Mouse (Mus musculus) midbrain, embryonic 10.5 days (tissue): ENCODE measurements around the gene Gal3st4. TPM values are rescaled to one million over a fixed set of nuclear protein-coding genes. Genes with fewer than 3 reads are reported as not detected.
"Not testable (repeated sequence)": the region's sequence is repeated elsewhere in the genome, so short reads cannot be mapped to it uniquely, and the experiment has no call there.

Experiments used
- DNase-seq: peaks from one replicate; pipeline ENCODE4 v3.0.0-alpha.2; 2017; ENCODE audit warnings: low spot score
- H3K27ac ChIP-seq: fragments of 300-500 bp; sonication (generic); replicated peaks from 2 replicates; pipeline ENCODE4 v1.5.1; 2016; ENCODE audit warnings: mild to moderate bottlenecking
- H3K27me3 ChIP-seq: fragments of 300-500 bp; sonication (generic); 2 replicates; pipeline ENCODE4 v1.6.1; 2016; ENCODE audit warnings: low read depth, mild to moderate bottlenecking; ENCODE audit not compliant: poor library complexity, severe bottlenecking
- H3K36me3 ChIP-seq: fragments of 300-500 bp; sonication (generic); 2 replicates; pipeline ENCODE4 v1.6.1; 2016; ENCODE audit warnings: mild to moderate bottlenecking, moderate library complexity
- H3K4me1 ChIP-seq: fragments of 300-500 bp; sonication (generic); 2 replicates; pipeline ENCODE4 v1.6.1; 2016
- H3K4me3 ChIP-seq: fragments of 300-500 bp; sonication (generic); 2 replicates; pipeline ENCODE4 v1.5.1; 2016; ENCODE audit warnings: mild to moderate bottlenecking, moderate library complexity
- H3K9me3 ChIP-seq: fragments of 300-500 bp; sonication (generic); replicated peaks from 2 replicates; pipeline ENCODE4 v1.6.1; 2016; ENCODE audit warnings: mild to moderate bottlenecking
- WGBS: fragments of 180-500 bp; shearing (Covaris S2); methylation state at CpG from one replicate; pipeline ENCODE4 v1.1.7; 2016; 5-methylcytosine and 5-hydroxymethylcytosine counted together
- polyA plus RNA-seq: library from polyadenylated mRNA; unstranded; fragments of >200 nt; fragmentation: Nextera tagmentation; extraction: Ambion mirVana; gene quantifications from 2 replicates; pipeline ENCODE4 v1.2.1, GENCODE M21; 2016

The Gal3st4 gene
- polyA plus RNA-seq, 1 experiment from 2014 or later: 7.3 TPM

DNA sequence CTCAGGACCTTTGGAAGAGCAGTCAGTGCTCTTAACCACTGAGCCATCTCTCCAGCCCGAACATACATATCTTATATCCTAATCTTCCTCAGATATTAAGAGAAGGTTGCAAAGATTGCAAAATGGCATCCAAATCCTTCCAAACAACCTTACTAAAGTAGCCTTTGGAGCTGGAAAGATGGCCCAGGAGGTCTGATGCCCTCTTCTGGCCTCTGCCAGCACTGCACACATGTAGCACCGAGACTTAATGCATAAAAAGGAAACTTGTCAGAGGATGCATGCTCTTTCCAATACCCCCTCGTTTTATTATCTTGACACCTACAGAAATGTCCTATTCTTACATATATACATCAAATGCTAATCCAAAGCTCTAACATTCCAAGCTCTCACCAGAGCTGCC lies 44.6 kb downstream of the Gal3st4 start:
- Histone ChIP-seq H3K4me3 (no peak overlapping the region), H3K36me3 (no peaks in the 10 kb centered on the region), H3K27me3 (no peaks in the 10 kb centered on the region), H3K4me1 (peaks cover 4% of the 10 kb centered on the region; the same call in 1 of the 2 replicates), H3K27ac (no peak overlapping the region), H3K9me3 (no peaks in the 10 kb centered on the region)
- 64% methylated on average over 3 of the region's 3 CpGs for WGBS
- no peak for DNase-seq

DNA sequence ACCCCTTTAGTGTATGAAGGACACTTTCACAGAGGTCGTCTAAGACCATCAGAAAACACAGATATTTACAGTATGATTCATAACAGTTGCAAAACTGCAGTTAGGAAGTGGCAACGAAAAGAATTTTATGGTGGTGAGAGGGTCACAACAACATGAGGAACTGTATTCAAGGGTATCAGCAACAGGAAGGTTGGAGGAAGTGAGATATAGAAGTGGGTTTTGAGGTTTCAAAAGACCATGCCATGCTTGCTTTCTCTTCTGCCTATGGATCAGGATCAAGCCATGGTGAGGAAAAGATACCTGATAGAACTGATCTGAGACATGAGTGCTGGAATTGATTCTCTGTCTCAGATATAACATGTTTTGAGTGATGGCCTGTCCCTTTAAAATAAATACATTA lies 45.3 kb downstream of the Gal3st4 start:
- no peak overlapping the region for H3K27ac ChIP-seq
- H3K4me3 ChIP-seq: no peak overlapping the region
- no peak for DNase-seq
- WGBS: 83% methylated on average over 2 of the region's 2 CpGs
- peaks cover 4% of the 10 kb centered on the region; the same call in 1 of the 2 replicates for H3K4me1 ChIP-seq
- H3K36me3 ChIP-seq: no peaks in the 10 kb centered on the region
- H3K27me3 ChIP-seq: no peaks in the 10 kb centered on the region
- H3K9me3 ChIP-seq: no peaks in the 10 kb centered on the region

- Histone ChIP-seq H3K4me3 (no peak overlapping the region), H3K36me3 (no peaks in the 10 kb centered on the region), H3K4me1 (0 out of 2 replicates have a peak, but pooled peaks cover under 1% of the 10 kb centered on the region), H3K27ac (no peak overlapping the region), H3K9me3 (no peaks in the 10 kb centered on the region), H3K27me3 (no peaks in the 10 kb centered on the region)
- 86% methylated on average over 4 of the region's 4 CpGs for WGBS
- no peak for DNase-seq
These were observed 46.1 kb downstream of the Gal3st4 start for GRCm38 (mm10) chr5:138226491-138226890.

- Histone ChIP-seq H3K9me3 (no peaks in the 10 kb centered on the region), H3K4me1 (no peaks in the 10 kb centered on the region), H3K27me3 (no peaks in the 10 kb centered on the region), H3K4me3 (no peak within 1 kb of the TSS), H3K27ac (no peak within 1 kb of the TSS), H3K36me3 (no peaks in the 10 kb centered on the region)
- DNase-seq: no peak
- 56% methylated on average over 2 of the region's 2 CpGs for WGBS
These were observed 46.9 kb downstream of the Gal3st4 start, which contains the start of gene Nxpe5 for GRCm38 (mm10) chr5:138225700-138226099. Gene Nxpe5, plus strand, starts transcription at chr5:138225898.

- Histone ChIP-seq H3K9me3 (no peaks in the 10 kb centered on the region), H3K27me3 (no peaks in the 10 kb centered on the region), H3K27ac (no peak overlapping the region), H3K4me1 (no peaks in the 10 kb centered on the region), H3K4me3 (no peak overlapping the region), H3K36me3 (no peaks in the 10 kb centered on the region)
- 67% methylated on average over 3 of the region's 3 CpGs for WGBS
- no peak for DNase-seq
These were observed 49.4 kb downstream of the Gal3st4 start for GRCm38 (mm10) chr5:138223287-138223686.

- Histone ChIP-seq H3K4me1 (no peaks in the 10 kb centered on the region), H3K9me3 (peaks cover 8% of the 10 kb centered on the region; the same call in 1 of the 2 replicates), H3K27ac (no peak overlapping the region), H3K36me3 (no peaks in the 10 kb centered on the region), H3K4me3 (no peak overlapping the region), H3K27me3 (no peaks in the 10 kb centered on the region)
- DNase-seq: peak; percentile 71
- 24% methylated on average over 4 of the region's 4 CpGs for WGBS
These were observed 50.5 kb downstream of the Gal3st4 start for GRCm38 (mm10) chr5:138222111-138222510.

- Histone ChIP-seq H3K27ac (no peak overlapping the region), H3K27me3 (no peaks in the 10 kb centered on the region), H3K36me3 (no peaks in the 10 kb centered on the region), H3K9me3 (peaks cover 30% of the 10 kb centered on the region), H3K4me1 (no peaks in the 10 kb centered on the region), H3K4me3 (no peak overlapping the region)
- DNase-seq: no peak
- 73% methylated on average over 2 of the region's 2 CpGs for WGBS
These were observed 52.8 kb downstream of the Gal3st4 start for GRCm38 (mm10) chr5:138219864-138220263.

DNA sequence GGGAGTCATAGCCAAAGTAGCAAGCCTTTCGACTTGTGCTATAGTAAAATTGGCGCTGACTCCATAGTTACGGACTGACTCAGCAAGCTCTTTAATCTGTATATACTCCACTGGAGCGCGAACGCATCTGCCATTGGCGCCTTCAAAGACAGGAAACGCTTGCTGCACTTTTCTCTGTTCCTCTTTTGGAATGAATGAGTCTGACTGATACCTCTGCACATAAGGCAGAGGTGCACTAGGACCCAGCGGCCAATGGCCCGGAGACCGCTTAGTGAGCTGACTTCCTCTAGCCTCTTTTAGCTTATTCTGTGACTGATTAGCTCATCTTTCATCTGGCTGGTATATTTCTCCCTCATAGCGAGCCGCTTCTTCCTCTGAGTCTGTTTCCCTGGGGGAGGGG lies 56.0 kb downstream of the Gal3st4 start:
- not testable (repeated sequence) for H3K36me3 ChIP-seq, DNase-seq, H3K27ac ChIP-seq, H3K4me3 ChIP-seq, H3K27me3 ChIP-seq, H3K4me1 ChIP-seq
- H3K9me3 ChIP-seq: peaks cover 48% of the 10 kb centered on the region
- 97% methylated on average over 13 of the region's 13 CpGs for WGBS

Other genes starting within 250 kb of the Gal3st4 start
- not detected in 2 replicates for gene Smok3c, start 219.6 kb downstream of the Gal3st4 start, polyA plus RNA-seq
- 23.1 and 31.1 TPM in 2 replicates for gene Zkscan1, start 187.8 kb downstream of the Gal3st4 start, polyA plus RNA-seq
- 105 and 114 TPM in 2 replicates for gene Zscan21, start 155.9 kb downstream of the Gal3st4 start, polyA plus RNA-seq
- 42.6 and 46.7 TPM in 2 replicates for gene Zfp113, start 117.1 kb downstream of the Gal3st4 start, polyA plus RNA-seq
- gene Cops6, start 111.8 kb downstream of the Gal3st4 start, polyA plus RNA-seq: 369 and 387 TPM in 2 replicates
- 27.8 and 28.5 TPM in 2 replicates for gene Ap4m1, start 100.8 kb downstream of the Gal3st4 start, polyA plus RNA-seq
- 376 and 423 TPM in 2 replicates for gene Mcm7, start 100.4 kb downstream of the Gal3st4 start, polyA plus RNA-seq
- gene Taf6, start 85.4 kb downstream of the Gal3st4 start, polyA plus RNA-seq: 138 and 146 TPM in 2 replicates
- 54.4 and 58.2 TPM in 2 replicates for gene Cnpy4, start 85.4 kb downstream of the Gal3st4 start, polyA plus RNA-seq
- 10.3 and 10.5 TPM in 2 replicates for gene Mblac1, start 78.5 kb downstream of the Gal3st4 start, polyA plus RNA-seq
- not detected in 2 replicates for gene Nxpe5, start 46.9 kb downstream of the Gal3st4 start, polyA plus RNA-seq
- gene Lamtor4, start 17.4 kb downstream of the Gal3st4 start, polyA plus RNA-seq: 47.9 and 48.5 TPM in 2 replicates
- gene BC037034, start 8.8 kb downstream of the Gal3st4 start, polyA plus RNA-seq: 6.9 and 7.3 TPM in 2 replicates
- gene Gm43720, start 7.1 kb upstream of the Gal3st4 start, polyA plus RNA-seq: 0.10 TPM in 2 replicates
- 42.9 and 68.5 TPM in 2 replicates for gene Gpc2, start 7.2 kb upstream of the Gal3st4 start, polyA plus RNA-seq
- 2.5 and 4.4 TPM in 2 replicates for gene Stag3, start 7.4 kb upstream of the Gal3st4 start, polyA plus RNA-seq
- not detected in 2 replicates for gene Pvrig, start 69.1 kb upstream of the Gal3st4 start, polyA plus RNA-seq
- gene Zfp157, start 168.6 kb upstream of the Gal3st4 start, polyA plus RNA-seq: 38.3 and 50.0 TPM in 2 replicates